Mouse (Mus musculus) neural tube, embryonic 15.5 days (tissue): ENCODE data around the gene Rassf2. TPM values are rescaled to one million over a fixed set of nuclear protein-coding genes. Genes with fewer than 3 reads are reported as not detected.

Source experiments
- ATAC-seq: fragments of 200-750 bp; cut with Nextera tagmentation; 2 replicates; pipeline ENCODE4 v1.8.0; 2017; ENCODE audit warnings: mild to moderate bottlenecking, moderate TSS enrichment, moderate library complexity; ENCODE audit not compliant: low FRiP score
- H3K27ac ChIP-seq: fragments of 300-500 bp; sonication (generic); replicated peaks from 2 replicates; pipeline ENCODE4 v1.5.1; 2015; ENCODE audit warnings: mild to moderate bottlenecking, inconsistent platforms
- H3K27me3 ChIP-seq: fragments of 300-500 bp; sonication (generic); replicated peaks from 2 replicates; pipeline ENCODE4 v1.6.1; 2015; ENCODE audit warnings: inconsistent platforms
- H3K36me3 ChIP-seq: fragments of 300-500 bp; sonication (generic); 2 replicates; pipeline ENCODE4 v1.6.1; 2015; ENCODE audit warnings: inconsistent platforms
- H3K4me1 ChIP-seq: fragments of 300-500 bp; sonication (generic); 2 replicates; pipeline ENCODE4 v1.6.1; 2015; ENCODE audit warnings: inconsistent platforms
- H3K4me2 ChIP-seq: fragments of 300-500 bp; sonication (generic); 2 replicates; pipeline ENCODE4 v1.6.1; 2015; ENCODE audit warnings: inconsistent platforms, mild to moderate bottlenecking, moderate library complexity
- H3K4me3 ChIP-seq: fragments of 300-500 bp; sonication (generic); replicated peaks from 2 replicates; pipeline ENCODE4 v1.5.1; 2015; ENCODE audit warnings: mild to moderate bottlenecking, inconsistent platforms
- H3K9ac ChIP-seq: fragments of 300-500 bp; sonication (generic); replicated peaks from 2 replicates; pipeline ENCODE4 v1.6.1; 2015; ENCODE audit warnings: mild to moderate bottlenecking, inconsistent platforms
- H3K9me3 ChIP-seq: fragments of 300-500 bp; sonication (generic); replicated peaks from 2 replicates; pipeline ENCODE4 v1.6.1; 2016; ENCODE audit warnings: inconsistent platforms
- WGBS: fragments of 180-500 bp; shearing (Covaris S2); methylation state at CpG from one replicate; pipeline ENCODE4 v1.1.7; 2015; ENCODE audit warnings: mixed read lengths; 5-methylcytosine and 5-hydroxymethylcytosine counted together
- polyA plus RNA-seq: library from polyadenylated mRNA; unstranded; fragments of >200 nt; fragmentation: Nextera tagmentation; extraction: Ambion mirVana; gene quantifications from 2 replicates; pipeline ENCODE4 v1.2.1, GENCODE M21; 2015

Rassf2 gene
- polyA plus RNA-seq, 1 experiment from 2014 or later = 22.5 TPM

DNA sequence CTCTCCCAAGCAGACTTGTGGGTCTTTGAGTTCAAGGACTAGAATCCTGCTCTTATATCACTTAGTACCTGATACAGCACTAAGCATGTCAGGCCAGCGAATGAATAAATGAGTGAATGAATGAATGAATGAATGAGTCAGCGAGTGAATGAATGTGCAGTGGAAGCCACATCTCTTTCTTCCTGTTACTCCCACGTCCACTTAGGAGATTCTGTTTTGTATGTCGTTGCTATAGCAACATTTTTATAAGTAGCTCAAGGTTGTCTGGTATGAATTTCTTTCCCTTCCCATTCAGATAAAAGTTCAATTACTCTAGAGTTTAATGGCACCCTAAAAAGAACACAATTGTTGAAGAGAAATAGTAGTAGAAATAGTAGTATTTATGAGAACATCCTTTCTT is 59.0 kb downstream of the Rassf2 start:
- Histone ChIP-seq H3K27ac (no peak overlapping the region), H3K36me3 (no peaks in the 10 kb centered on the region), H3K4me3 (no peak overlapping the region), H3K9me3 (no peaks in the 10 kb centered on the region), H3K4me1 (no peaks in the 10 kb centered on the region), H3K9ac (no peak overlapping the region), H3K4me2 (no peak overlapping the region), H3K27me3 (no peaks in the 10 kb centered on the region)
- no peak for ATAC-seq
- 80% methylated on average over 4 of the region's 4 CpGs for WGBS

GRCm38 (mm10) chr2:131970597-131970996 is 59.5 kb downstream of the Rassf2 start:
- Histone ChIP-seq H3K27me3 (no peaks in the 10 kb centered on the region), H3K9me3 (no peaks in the 10 kb centered on the region), H3K27ac (no peak overlapping the region), H3K4me1 (no peaks in the 10 kb centered on the region), H3K4me3 (no peak overlapping the region), H3K4me2 (no peak overlapping the region), H3K36me3 (no peaks in the 10 kb centered on the region), H3K9ac (no peak overlapping the region)
- ATAC-seq = no peak
- 89% methylated on average over 2 of the region's 2 CpGs for WGBS

GRCm38 (mm10) chr2:131961671-131962070 is 68.4 kb downstream of the Rassf2 start:
- no peak overlapping the region for H3K9ac ChIP-seq
- H3K36me3 ChIP-seq = no peaks in the 10 kb centered on the region
- no peaks in the 10 kb centered on the region for H3K27me3 ChIP-seq
- H3K4me1 ChIP-seq = no peaks in the 10 kb centered on the region
- H3K9me3 ChIP-seq = no peaks in the 10 kb centered on the region
- ATAC-seq = no peak
- no peak overlapping the region for H3K4me2 ChIP-seq
- no peak overlapping the region for H3K4me3 ChIP-seq
- 82% methylated on average over 2 of the region's 2 CpGs for WGBS
- no peak overlapping the region for H3K27ac ChIP-seq

- no peak overlapping the region for H3K9ac ChIP-seq
- no peak overlapping the region for H3K27ac ChIP-seq
- no peaks in the 10 kb centered on the region for H3K36me3 ChIP-seq
- peaks cover 19% of the 10 kb centered on the region for H3K27me3 ChIP-seq
- peaks cover 15% of the 10 kb centered on the region for H3K4me1 ChIP-seq
- ATAC-seq = no peak
- no peak overlapping the region for H3K4me3 ChIP-seq
- WGBS = 66% methylated on average over 9 of the region's 9 CpGs
- H3K4me2 ChIP-seq = no peak overlapping the region
- no peaks in the 10 kb centered on the region for H3K9me3 ChIP-seq
Measured at GRCm38 (mm10) chr2:131957731-131958222, 72.3 kb downstream of the Rassf2 start.

GRCm38 (mm10) chr2:131956336-131957256 is 73.5 kb downstream of the Rassf2 start:
- Histone ChIP-seq H3K36me3 (no peaks in the 10 kb centered on the region), H3K9ac (no peak overlapping the region), H3K27me3 (peaks cover 29% of the 10 kb centered on the region), H3K27ac (no peak overlapping the region), H3K9me3 (no peaks in the 10 kb centered on the region), H3K4me3 (no peak overlapping the region), H3K4me1 (peaks cover 19% of the 10 kb centered on the region), H3K4me2 (no peak overlapping the region)
- WGBS = 82% methylated on average over 7 of the region's 7 CpGs
- no peak for ATAC-seq

DNA sequence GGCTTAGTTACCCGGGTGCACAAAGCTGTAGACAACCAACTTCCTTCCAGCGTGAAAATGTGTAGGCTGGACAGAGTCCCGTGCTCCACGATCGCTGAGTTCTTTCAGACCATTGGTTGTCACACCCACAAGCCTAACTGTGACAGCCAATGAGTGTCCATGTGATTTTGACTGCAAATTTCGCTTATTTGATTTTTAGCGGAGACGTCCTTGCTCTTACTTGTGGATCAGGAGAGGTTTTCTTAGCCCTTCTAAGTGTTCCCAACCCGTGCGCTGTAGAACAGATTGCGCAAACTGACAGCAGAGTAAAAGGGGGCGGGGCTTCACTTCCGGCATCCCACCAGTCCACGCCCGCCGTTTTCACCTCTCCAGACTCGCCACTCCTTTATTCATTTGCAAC is 74.8 kb downstream of the Rassf2 start:
- no peaks in the 10 kb centered on the region for H3K36me3 ChIP-seq
- peak overlapping the region; percentile 75 for H3K4me2 ChIP-seq
- 2% methylated on average over 17 of the region's 17 CpGs for WGBS
- H3K27ac ChIP-seq = no peak overlapping the region
- H3K4me3 ChIP-seq = peak overlapping the region; percentile 45
- ATAC-seq = peak; percentile 82
- H3K9ac ChIP-seq = 0 out of 2 replicates have a peak overlapping the region, but pooled peaks have one; percentile 17
- no peaks in the 10 kb centered on the region for H3K9me3 ChIP-seq
- peaks cover 30% of the 10 kb centered on the region for H3K27me3 ChIP-seq
- peaks cover 25% of the 10 kb centered on the region for H3K4me1 ChIP-seq

GRCm38 (mm10) chr2:131954835-131955234 is 75.2 kb downstream of the Rassf2 start:
- Histone ChIP-seq H3K4me1 (peaks cover 29% of the 10 kb centered on the region), H3K9ac (no peak overlapping the region), H3K4me2 (peak overlapping the region; percentile 75), H3K36me3 (no peaks in the 10 kb centered on the region), H3K9me3 (no peaks in the 10 kb centered on the region), H3K4me3 (peak overlapping the region; percentile 45), H3K27me3 (peaks cover 30% of the 10 kb centered on the region), H3K27ac (no peak overlapping the region)
- 61% methylated on average over 9 of the region's 9 CpGs for WGBS
- peak; percentile 30; the same call in 1 of the 2 replicates for ATAC-seq

GRCm38 (mm10) chr2:131953711-131954110 is 76.3 kb downstream of the Rassf2 start:
- Histone ChIP-seq H3K9me3 (no peaks in the 10 kb centered on the region), H3K27me3 (peaks cover 30% of the 10 kb centered on the region), H3K27ac (no peak overlapping the region), H3K4me1 (peaks cover 29% of the 10 kb centered on the region), H3K4me2 (0 out of 2 replicates have a peak overlapping the region, but pooled peaks have one; percentile 43), H3K36me3 (no peaks in the 10 kb centered on the region), H3K4me3 (no peak overlapping the region), H3K9ac (no peak overlapping the region)
- ATAC-seq = no peak
- WGBS = 92% methylated on average over 4 of the region's 4 CpGs

- no peaks in the 10 kb centered on the region for H3K9me3 ChIP-seq
- peak overlapping the region; percentile 43 for H3K4me2 ChIP-seq
- WGBS = 19% methylated on average over 29 of the region's 29 CpGs
- peaks cover 29% of the 10 kb centered on the region for H3K4me1 ChIP-seq
- H3K36me3 ChIP-seq = no peaks in the 10 kb centered on the region
- H3K27ac ChIP-seq = no peak overlapping the region
- H3K9ac ChIP-seq = no peak overlapping the region
- peaks cover 30% of the 10 kb centered on the region for H3K27me3 ChIP-seq
- no peak overlapping the region; the same call in 1 of the 2 replicates for H3K4me3 ChIP-seq
- ATAC-seq = no peak
Measured at GRCm38 (mm10) chr2:131952961-131953538, 77.0 kb downstream of the Rassf2 start.

- Histone ChIP-seq H3K36me3 (no peaks in the 10 kb centered on the region), H3K4me3 (no peak overlapping the region), H3K4me1 (peaks cover 29% of the 10 kb centered on the region), H3K9ac (no peak overlapping the region), H3K9me3 (no peaks in the 10 kb centered on the region), H3K27me3 (peaks cover 30% of the 10 kb centered on the region), H3K27ac (no peak overlapping the region), H3K4me2 (peak overlapping the region; percentile 43; the same call in 1 of the 2 replicates)
- WGBS = 50% methylated on average over 2 of the region's 2 CpGs
- ATAC-seq = no peak
Measured at GRCm38 (mm10) chr2:131952456-131952855, 77.6 kb downstream of the Rassf2 start.

DNA sequence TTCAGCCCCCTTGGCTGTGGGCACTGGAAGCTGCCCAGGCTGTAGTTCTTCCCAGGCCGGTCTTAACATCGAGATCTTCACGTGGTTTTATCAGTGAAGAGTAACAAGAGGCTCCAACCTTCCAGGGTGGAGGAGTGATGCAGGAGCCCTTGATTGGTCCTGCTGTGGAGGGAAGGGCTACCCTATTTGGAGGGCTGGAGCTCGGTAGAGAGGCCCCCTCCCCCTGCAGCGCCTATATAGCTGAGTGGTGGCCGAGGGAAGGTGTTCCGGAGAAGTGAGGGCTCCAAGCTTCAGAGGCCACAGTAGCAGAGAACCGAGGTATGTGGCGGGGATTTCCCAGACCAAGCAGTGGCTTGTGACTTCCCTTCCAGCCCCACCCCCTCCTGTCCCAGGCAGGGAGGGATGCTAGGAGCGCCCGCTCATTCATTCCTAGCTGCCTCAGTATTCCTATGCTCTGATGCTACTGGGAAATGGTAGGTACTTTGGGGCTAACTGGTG is 79.4 kb downstream of the Rassf2 start, which contains the start of gene Prnd:
Prnd (plus strand) TSS at position 264 of the 498 bp plus-strand sequence.
- H3K9ac ChIP-seq = no peak within 1 kb of the TSS
- H3K4me3 ChIP-seq = no peak within 1 kb of the TSS
- 0 out of 2 replicates have a peak, but pooled peaks have one; percentile 18 for ATAC-seq
- no peaks in the 10 kb centered on the region for H3K9me3 ChIP-seq
- H3K27ac ChIP-seq = no peak within 1 kb of the TSS
- peaks cover 29% of the 10 kb centered on the region for H3K4me1 ChIP-seq
- H3K27me3 ChIP-seq = peaks cover 27% of the 10 kb centered on the region
- H3K4me2 ChIP-seq = 0 out of 2 replicates have a peak within 1 kb of the TSS, but pooled peaks have one; percentile 2
- 22% methylated on average over 11 of the region's 11 CpGs for WGBS
- no peaks in the 10 kb centered on the region for H3K36me3 ChIP-seq
